Mouse (Mus musculus) bone marrow macrophage, adult 2 months (primary cell): ENCODE data around the gene Nxt1.

Experiments used
- CTCF ChIP-seq: IDR thresholded peaks from 2 replicates; pipeline ENCODE4 v1.5.1; 2012; ENCODE audit warnings: low read depth, mild to moderate bottlenecking, low read length, moderate library complexity
- POLR2A ChIP-seq: IDR thresholded peaks from 2 replicates; pipeline ENCODE4 v1.6.1; 2012; ENCODE audit warnings: mild to moderate bottlenecking, low read depth, low read length, borderline replicate concordance

DNA sequence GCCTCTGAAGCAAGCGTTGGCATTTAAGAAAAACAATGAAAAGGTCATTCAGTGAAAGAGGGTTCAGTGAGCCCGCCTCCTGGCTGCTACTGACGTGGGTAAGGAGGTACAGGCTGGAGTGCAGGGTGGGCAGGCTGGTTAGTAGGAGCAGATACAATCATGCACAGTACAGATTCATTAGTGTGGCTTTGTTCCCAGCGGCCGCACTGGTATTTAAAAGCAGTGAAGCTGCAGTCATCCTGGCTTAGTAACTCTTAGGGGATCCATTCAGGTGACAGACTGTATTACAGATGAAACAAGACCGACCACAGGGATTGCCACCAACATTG lies 34.8 kb downstream of the Nxt1 start:
- TF ChIP-seq POLR2A (no peak), CTCF (no peak)
